Mouse (Mus musculus): ENCODE measurements around the gene Gabrb2. TPM values are rescaled to one million over a fixed set of nuclear protein-coding genes. Genes with fewer than 3 reads are reported as not detected.

Gabrb2 gene
- polyA plus RNA-seq, 1 experiment from 2014 or later, result 50.5 TPM

- no peak overlapping the region for H3K9ac ChIP-seq (replicated peaks; ENCODE audit: low read length)
- H3K27ac ChIP-seq (replicated peaks; ENCODE audit: low read depth, low read length), result no peak overlapping the region
- H3K4me3 ChIP-seq (replicated peaks; ENCODE audit: low read depth, low read length), result no peak overlapping the region
- 0 out of 2 replicates have a peak, but pooled peaks cover 3% of the 10 kb centered on the region for H3K36me3 ChIP-seq (ENCODE audit: control insufficient read depth, insufficient read depth, low read length)
- no peak for ATAC-seq (ENCODE audit: low FRiP score, low TSS enrichment)
- no peak overlapping the region for H3K4me2 ChIP-seq (ENCODE audit: low read length)
- no peak for DNase-seq
- H3K9me3 ChIP-seq (ENCODE audit: control insufficient read depth, low read length), result no peaks in the 10 kb centered on the region
- no peaks in the 10 kb centered on the region for H3K27me3 ChIP-seq (ENCODE audit: control insufficient read depth, insufficient read depth, low read length)
- no peaks in the 10 kb centered on the region for H3K4me1 ChIP-seq (ENCODE audit: control insufficient read depth, insufficient read depth, low read length)
Observed at GRCm38 (mm10) chr11:42431495-42431894, 11.9 kb downstream of the Gabrb2 start.

DNA sequence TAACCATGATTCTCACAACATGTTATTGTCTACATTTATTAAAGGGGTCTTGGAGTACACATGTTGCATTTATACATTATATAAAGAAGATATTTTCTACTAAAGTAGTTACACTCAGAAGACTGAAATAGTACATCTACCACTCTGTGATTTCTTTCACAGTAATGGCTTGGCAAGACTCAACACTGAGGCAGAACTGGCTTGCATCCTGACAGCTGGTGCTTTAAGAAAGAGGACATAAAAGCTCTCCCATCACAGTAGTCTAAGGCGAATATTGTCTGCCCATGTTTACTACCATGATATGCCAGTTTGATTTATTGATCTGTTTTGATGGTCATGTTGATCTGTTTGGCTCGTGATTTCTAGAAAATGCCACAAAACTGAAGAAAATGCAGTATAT, 19.4 kb downstream of the Gabrb2 start:
- Histone ChIP-seq H3K9me3 (ENCODE audit: control insufficient read depth, low read length) (no peaks in the 10 kb centered on the region), H3K27me3 (ENCODE audit: control insufficient read depth, insufficient read depth, low read length) (no peaks in the 10 kb centered on the region), H3K4me1 (ENCODE audit: control insufficient read depth, insufficient read depth, low read length) (no peaks in the 10 kb centered on the region), H3K4me2 (ENCODE audit: low read length) (no peak overlapping the region), H3K4me3 (replicated peaks; ENCODE audit: low read depth, low read length) (no peak overlapping the region), H3K9ac (replicated peaks; ENCODE audit: low read length) (no peak overlapping the region), H3K36me3 (ENCODE audit: control insufficient read depth, insufficient read depth, low read length) (no peaks in the 10 kb centered on the region), H3K27ac (replicated peaks; ENCODE audit: low read depth, low read length) (no peak overlapping the region)
- no peak for DNase-seq
- WGBS, result 86% methylated on average over 2 of the region's 2 CpGs
- no peak for ATAC-seq (ENCODE audit: low FRiP score, low TSS enrichment)

- Histone ChIP-seq H3K36me3 (ENCODE audit: control insufficient read depth, insufficient read depth, low read length) (no peaks in the 10 kb centered on the region), H3K4me2 (ENCODE audit: low read length) (no peak overlapping the region), H3K4me1 (ENCODE audit: control insufficient read depth, insufficient read depth, low read length) (no peaks in the 10 kb centered on the region), H3K9ac (replicated peaks; ENCODE audit: low read length) (no peak overlapping the region), H3K27me3 (ENCODE audit: control insufficient read depth, insufficient read depth, low read length) (no peaks in the 10 kb centered on the region), H3K4me3 (replicated peaks; ENCODE audit: low read depth, low read length) (no peak overlapping the region), H3K9me3 (ENCODE audit: control insufficient read depth, low read length) (no peaks in the 10 kb centered on the region), H3K27ac (replicated peaks; ENCODE audit: low read depth, low read length) (no peak overlapping the region)
- no peak for DNase-seq
- no peak for ATAC-seq (ENCODE audit: low FRiP score, low TSS enrichment)
Observed at GRCm38 (mm10) chr11:42443641-42444040, 24.1 kb downstream of the Gabrb2 start.

- H3K9me3 ChIP-seq (ENCODE audit: control insufficient read depth, low read length), result no peaks in the 10 kb centered on the region
- H3K4me2 ChIP-seq (ENCODE audit: low read length), result no peak overlapping the region
- DNase-seq, result no peak
- no peaks in the 10 kb centered on the region for H3K27me3 ChIP-seq (ENCODE audit: control insufficient read depth, insufficient read depth, low read length)
- H3K9ac ChIP-seq (replicated peaks; ENCODE audit: low read length), result no peak overlapping the region
- no peak overlapping the region for H3K27ac ChIP-seq (replicated peaks; ENCODE audit: low read depth, low read length)
- no peak for ATAC-seq (ENCODE audit: low FRiP score, low TSS enrichment)
- 0 out of 2 replicates have a peak, but pooled peaks cover 3% of the 10 kb centered on the region for H3K36me3 ChIP-seq (ENCODE audit: control insufficient read depth, insufficient read depth, low read length)
- H3K4me1 ChIP-seq (ENCODE audit: control insufficient read depth, insufficient read depth, low read length), result no peaks in the 10 kb centered on the region
- WGBS, result 87% methylated on average over 4 of the region's 4 CpGs
- H3K4me3 ChIP-seq (replicated peaks; ENCODE audit: low read depth, low read length), result no peak overlapping the region
Observed at GRCm38 (mm10) chr11:42448929-42449328, 29.4 kb downstream of the Gabrb2 start.

DNA sequence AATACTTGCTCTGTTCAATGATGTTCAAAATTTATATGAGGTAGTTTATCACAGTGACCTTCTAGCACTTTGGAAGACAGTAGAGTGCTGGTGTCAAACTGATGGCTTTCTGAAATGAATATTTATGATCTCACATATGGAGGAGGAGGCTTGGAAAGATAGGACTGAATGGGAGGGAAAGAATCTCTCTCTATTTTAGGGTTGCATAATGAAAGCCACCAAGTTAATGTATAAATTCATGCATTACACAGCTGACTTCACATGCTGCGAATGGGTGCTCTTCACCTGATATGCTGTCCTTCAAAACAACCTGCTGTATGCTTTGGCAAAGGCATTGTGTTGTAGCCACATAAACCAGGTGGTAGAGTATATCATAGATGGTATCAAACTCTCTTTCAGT, 44.6 kb downstream of the Gabrb2 start:
- Histone ChIP-seq H3K27me3 (ENCODE audit: control insufficient read depth, insufficient read depth, low read length) (no peaks in the 10 kb centered on the region), H3K4me3 (replicated peaks; ENCODE audit: low read depth, low read length) (no peak overlapping the region), H3K9me3 (ENCODE audit: control insufficient read depth, low read length) (no peaks in the 10 kb centered on the region), H3K9ac (replicated peaks; ENCODE audit: low read length) (no peak overlapping the region), H3K36me3 (ENCODE audit: control insufficient read depth, insufficient read depth, low read length) (no peaks in the 10 kb centered on the region), H3K27ac (replicated peaks; ENCODE audit: low read depth, low read length) (no peak overlapping the region), H3K4me1 (ENCODE audit: control insufficient read depth, insufficient read depth, low read length) (no peaks in the 10 kb centered on the region), H3K4me2 (ENCODE audit: low read length) (no peak overlapping the region)
- no peak for DNase-seq
- 80% methylated on average over 1 of the region's 1 CpGs for WGBS
- no peak for ATAC-seq (ENCODE audit: low FRiP score, low TSS enrichment)

- Histone ChIP-seq H3K9me3 (ENCODE audit: control insufficient read depth, low read length) (no peaks in the 10 kb centered on the region), H3K4me3 (replicated peaks; ENCODE audit: low read depth, low read length) (no peak overlapping the region), H3K9ac (replicated peaks; ENCODE audit: low read length) (no peak overlapping the region), H3K4me2 (ENCODE audit: low read length) (no peak overlapping the region), H3K27ac (replicated peaks; ENCODE audit: low read depth, low read length) (no peak overlapping the region), H3K4me1 (ENCODE audit: control insufficient read depth, insufficient read depth, low read length) (no peaks in the 10 kb centered on the region), H3K27me3 (ENCODE audit: control insufficient read depth, insufficient read depth, low read length) (no peaks in the 10 kb centered on the region), H3K36me3 (ENCODE audit: control insufficient read depth, insufficient read depth, low read length) (no peaks in the 10 kb centered on the region)
- WGBS, result 88% methylated on average over 3 of the region's 3 CpGs
- DNase-seq (no peak), ATAC-seq (ENCODE audit: low FRiP score, low TSS enrichment) (no peak)
Observed at GRCm38 (mm10) chr11:42468381-42468780, 48.8 kb downstream of the Gabrb2 start.

- DNase-seq (peak; percentile 13), ATAC-seq (ENCODE audit: low FRiP score, low TSS enrichment) (no peak)
- H3K4me1 ChIP-seq (ENCODE audit: control insufficient read depth, insufficient read depth, low read length), result no peaks in the 10 kb centered on the region
- H3K27ac ChIP-seq (replicated peaks; ENCODE audit: low read depth, low read length), result no peak overlapping the region
- 48% methylated on average over 3 of the region's 3 CpGs for WGBS
- H3K4me3 ChIP-seq (replicated peaks; ENCODE audit: low read depth, low read length), result no peak overlapping the region
- H3K27me3 ChIP-seq (ENCODE audit: control insufficient read depth, insufficient read depth, low read length), result no peaks in the 10 kb centered on the region
- no peaks in the 10 kb centered on the region for H3K9me3 ChIP-seq (ENCODE audit: control insufficient read depth, low read length)
- H3K36me3 ChIP-seq (ENCODE audit: control insufficient read depth, insufficient read depth, low read length), result no peaks in the 10 kb centered on the region
- no peak overlapping the region for H3K4me2 ChIP-seq (ENCODE audit: low read length)
- no peak overlapping the region for H3K9ac ChIP-seq (replicated peaks; ENCODE audit: low read length)
Observed at GRCm38 (mm10) chr11:42474523-42474922, 55.0 kb downstream of the Gabrb2 start.

DNA sequence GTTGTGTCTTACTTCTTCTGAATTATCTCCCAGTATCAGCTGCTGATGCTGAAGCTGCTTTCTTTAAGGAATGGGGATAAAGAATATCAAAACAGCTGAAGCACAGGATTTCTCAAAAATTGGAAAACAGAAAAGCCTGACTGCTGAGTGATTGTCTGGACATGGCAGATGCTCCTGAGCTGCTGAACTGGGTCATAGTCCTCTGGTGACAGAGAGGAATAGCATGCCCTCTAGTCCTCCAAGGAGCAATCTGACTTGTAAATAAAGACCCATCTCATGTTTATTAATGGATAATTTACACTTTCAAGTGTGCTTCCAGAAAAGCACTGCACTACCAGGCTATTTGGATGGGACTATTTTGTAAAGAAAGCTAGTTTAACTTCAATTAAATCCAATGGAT, 68.1 kb downstream of the Gabrb2 start:
- H3K9ac ChIP-seq (replicated peaks; ENCODE audit: low read length), result no peak overlapping the region
- ATAC-seq (ENCODE audit: low FRiP score, low TSS enrichment) (no peak; the same call in 1 of the 2 replicates), DNase-seq (peak; percentile 28)
- 0 out of 2 replicates have a peak, but pooled peaks cover 3% of the 10 kb centered on the region for H3K4me1 ChIP-seq (ENCODE audit: control insufficient read depth, insufficient read depth, low read length)
- no peak overlapping the region for H3K27ac ChIP-seq (replicated peaks; ENCODE audit: low read depth, low read length)
- no peak overlapping the region for H3K4me2 ChIP-seq (ENCODE audit: low read length)
- no peaks in the 10 kb centered on the region for H3K36me3 ChIP-seq (ENCODE audit: control insufficient read depth, insufficient read depth, low read length)
- no peaks in the 10 kb centered on the region for H3K9me3 ChIP-seq (ENCODE audit: control insufficient read depth, low read length)
- no peak overlapping the region for H3K4me3 ChIP-seq (replicated peaks; ENCODE audit: low read depth, low read length)
- no peaks in the 10 kb centered on the region for H3K27me3 ChIP-seq (ENCODE audit: control insufficient read depth, insufficient read depth, low read length)

DNA sequence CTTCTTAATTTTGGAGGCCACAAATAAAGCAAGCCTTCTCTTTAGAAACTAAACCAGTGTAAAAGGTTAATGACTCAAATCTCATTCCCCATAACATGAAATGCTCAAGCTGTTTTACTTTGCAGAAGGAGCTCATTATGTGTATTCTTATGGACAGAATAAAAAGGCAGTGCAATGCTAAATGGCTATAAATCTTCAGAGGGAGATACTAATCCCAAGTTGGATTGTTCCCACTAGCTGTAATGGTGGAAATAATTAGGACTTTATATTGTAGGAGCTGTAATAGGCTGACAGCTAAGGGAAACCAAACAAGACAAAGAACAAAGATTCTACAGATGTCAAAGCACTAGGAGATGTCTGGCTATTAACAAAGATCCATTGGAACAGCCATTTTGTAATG, 81.6 kb downstream of the Gabrb2 start:
- Histone ChIP-seq H3K27ac (replicated peaks; ENCODE audit: low read depth, low read length) (no peak overlapping the region), H3K4me2 (ENCODE audit: low read length) (no peak overlapping the region), H3K27me3 (ENCODE audit: control insufficient read depth, insufficient read depth, low read length) (no peaks in the 10 kb centered on the region), H3K36me3 (ENCODE audit: control insufficient read depth, insufficient read depth, low read length) (no peaks in the 10 kb centered on the region), H3K9me3 (ENCODE audit: control insufficient read depth, low read length) (no peaks in the 10 kb centered on the region), H3K9ac (replicated peaks; ENCODE audit: low read length) (no peak overlapping the region), H3K4me1 (ENCODE audit: control insufficient read depth, insufficient read depth, low read length) (no peaks in the 10 kb centered on the region), H3K4me3 (replicated peaks; ENCODE audit: low read depth, low read length) (no peak overlapping the region)
- ATAC-seq (ENCODE audit: low FRiP score, low TSS enrichment), result no peak
- no peak for DNase-seq

Measured in midbrain, embryonic 14.5 days (tissue).